Mouse (Mus musculus) ES-Bruce4 (cell line): ENCODE measurements around the gene Kirrel3.

Experiments
- CTCF ChIP-seq: IDR thresholded peaks from one replicate; pipeline ENCODE4 v1.8.1; 2011; ENCODE audit warnings: low read depth, low read length
- POLR2A ChIP-seq: IDR thresholded peaks from one replicate; pipeline ENCODE4 v1.8.1; 2011; ENCODE audit warnings: low read length; ENCODE audit not compliant: insufficient read depth

- TF ChIP-seq POLR2A (no peak), CTCF (no peak)
Measured at GRCm38 (mm10) chr9:35058186-35058585, 572.5 kb downstream of the Kirrel3 start.
